Comparison of ENCODE assay signal across 8 mouse cellular contexts in genomic region chr14:30826174-30827140, GRCm38 (mm10). TPM values are rescaled to one million over a fixed set of nuclear protein-coding genes. Genes with fewer than 3 reads are reported as not detected.
DNase-seq lines count a peak whose midpoint lies in the region; ATAC-seq and TF ChIP-seq lines count a peak whose summit lies in the region.

No protein-coding gene starts in this region.

- peak overlapping the region; percentile 96 for H3K4me3 ChIP-seq in liver, adult 2 months (ENCODE audit: insufficient read depth, low read depth, low read length)
- H3K4me3 ChIP-seq in hindbrain, embryonic 16.5 days (ENCODE audit: low read length): peak overlapping the region; percentile 68
- H3K4me3 ChIP-seq in midbrain, embryonic 14.5 days (replicated peaks; ENCODE audit: low read depth, low read length): peak overlapping the region; percentile 84

- no peaks in the 10 kb centered on the region for H3K36me3 ChIP-seq in liver, adult 2 months (ENCODE audit: control insufficient read depth, insufficient read depth, low read length)
- H3K36me3 ChIP-seq in hindbrain, embryonic 16.5 days (ENCODE audit: control insufficient read depth, insufficient read depth, low read length): no peaks in the 10 kb centered on the region
- no peaks in the 10 kb centered on the region for H3K36me3 ChIP-seq in midbrain, embryonic 14.5 days (ENCODE audit: control insufficient read depth, insufficient read depth, low read length)

- H3K27me3 ChIP-seq in liver, adult 2 months (ENCODE audit: control insufficient read depth, insufficient read depth, low read length): no peaks in the 10 kb centered on the region
- no peaks in the 10 kb centered on the region for H3K27me3 ChIP-seq in hindbrain, embryonic 16.5 days (replicated peaks; ENCODE audit: control insufficient read depth, insufficient read depth, low read length)
- no peaks in the 10 kb centered on the region for H3K27me3 ChIP-seq in midbrain, embryonic 14.5 days (ENCODE audit: control insufficient read depth, insufficient read depth, low read length)

- H3K4me1 ChIP-seq in liver, adult 2 months (ENCODE audit: control insufficient read depth, insufficient read depth, low read length): peaks cover 13% of the 10 kb centered on the region
- H3K4me1 ChIP-seq in hindbrain, embryonic 16.5 days (ENCODE audit: control insufficient read depth, insufficient read depth, low read depth, low read length): peaks cover 13% of the 10 kb centered on the region
- H3K4me1 ChIP-seq in midbrain, embryonic 14.5 days (ENCODE audit: control insufficient read depth, insufficient read depth, low read length): peaks cover 16% of the 10 kb centered on the region

- no peaks in the 10 kb centered on the region for H3K9me3 ChIP-seq in hindbrain, embryonic 16.5 days (ENCODE audit: control insufficient read depth, low read length)
- no peaks in the 10 kb centered on the region for H3K9me3 ChIP-seq in midbrain, embryonic 14.5 days (ENCODE audit: control insufficient read depth, low read length)

- 21% methylated on average over 17 of the region's 17 CpGs for WGBS in liver, adult 2 months
- WGBS in hindbrain, embryonic 16.5 days: 16% methylated on average over 17 of the region's 17 CpGs
- WGBS in midbrain, embryonic 14.5 days: 18% methylated on average over 17 of the region's 17 CpGs

- peak overlapping the region; percentile 95 for H3K9ac ChIP-seq in liver, adult 2 months (ENCODE audit: low read depth, low read length)
- H3K9ac ChIP-seq in hindbrain, embryonic 16.5 days (ENCODE audit: low read depth, low read length): peak overlapping the region; percentile 82
- peak overlapping the region; percentile 90 for H3K9ac ChIP-seq in midbrain, embryonic 14.5 days (replicated peaks; ENCODE audit: low read length)

- ATAC-seq in common myeloid progenitor, adult 5-6 weeks (replicated peaks; ENCODE audit: low read depth, poor library complexity, severe bottlenecking): peak; percentile 36; the same call in 1 of the 2 replicates
- peak; percentile 35; the same call in 1 of the 2 replicates for ATAC-seq in hindbrain, embryonic 16.5 days
- ATAC-seq in midbrain, embryonic 14.5 days (ENCODE audit: low FRiP score, low TSS enrichment): peak; percentile 46; the same call in 1 of the 2 replicates

- TF ChIP-seq POLR2A in liver, adult 2 months (IDR thresholded peaks at IDR 0.05; ENCODE audit: extremely low read depth, insufficient read depth, low read length): no peak

- DNase-seq in liver, adult 2 months (ENCODE audit: extremely low read depth, low read depth, low spot score): no peak
- no peak for DNase-seq in liver
- DNase-seq in midbrain, embryonic 14.5 days: peak; percentile 11
- no peak for DNase-seq in left cerebral cortex, adult 8-10 months (ENCODE audit: low spot score in 2 of 2)
- no peak for DNase-seq in frontal cortex, postnatal 25 days (ENCODE audit: low spot score in 2 of 2)
- DNase-seq in adrenal gland, adult 18-20 months (ENCODE audit: low spot score in 2 of 2): no peak

- no peak for TF ChIP-seq CTCF in liver, adult 2 months (IDR thresholded peaks at IDR 0.05; ENCODE audit: low read depth, low read length)

- H3K4me2 ChIP-seq in hindbrain, embryonic 16.5 days (ENCODE audit: low read length): peak overlapping the region; percentile 84
- H3K4me2 ChIP-seq in midbrain, embryonic 14.5 days (ENCODE audit: low read length): peak overlapping the region; percentile 80

- H3K27ac ChIP-seq in liver, adult 2 months (replicated peaks; ENCODE audit: insufficient read depth, low read depth, low read length): no peak overlapping the region
- H3K27ac ChIP-seq in hindbrain, embryonic 16.5 days (ENCODE audit: low read depth, low read length): no peak overlapping the region
- no peak overlapping the region for H3K27ac ChIP-seq in midbrain, embryonic 14.5 days (replicated peaks; ENCODE audit: low read depth, low read length)

- H3K79me2 ChIP-seq in liver, adult 2 months (ENCODE audit: control insufficient read depth, insufficient read depth, low read length): peaks cover 21% of the 10 kb centered on the region

RNA-seq across cellular contexts. Expression of gene Tmem110, which starts 1.1 kb away (rescaled TPM):
- 3.7 and 4.1 TPM in 2 replicates for total RNA-seq in liver, adult 2 months (2014; rRNA removed)
- polyA plus RNA-seq in liver, adult 2 months (2012; rRNA removed): 7.5 and 8.2 TPM in 2 replicates
- total RNA-seq in common myeloid progenitor, adult 5-6 weeks (2017): 6.4 and 6.8 TPM in 2 replicates
- polyA plus RNA-seq in hindbrain, embryonic 16.5 days (2015; fragmentation: Nextera tagmentation; extraction: Ambion mirVana): 19.6 and 21.9 TPM in 2 replicates
- polyA plus RNA-seq in midbrain, embryonic 14.5 days (2014; fragmentation: Nextera tagmentation; extraction: Ambion mirVana): 16.1 and 18.7 TPM in 2 replicates
- total RNA-seq in left cerebral cortex, adult 8-10 months (2022): 10 to 100 TPM; 24.3 to 28.8 (median 25.5) TPM
- 10 to 100 TPM; 16.9 to 25.7 TPM for total RNA-seq in adrenal gland, adult 18-20 months (2021)

RNA-seq across cellular contexts. Expression of gene Mustn1, which starts 52.5 kb away (rescaled TPM):
- total RNA-seq in liver, adult 2 months (2014; rRNA removed): 1.0 and 2.3 TPM in 2 replicates
- 4.1 and 4.4 TPM in 2 replicates for polyA plus RNA-seq in liver, adult 2 months (2012; rRNA removed)
- 0.78 TPM in 1 of 2 replicates, not detected in the other for total RNA-seq in common myeloid progenitor, adult 5-6 weeks (2017)
- polyA plus RNA-seq in hindbrain, embryonic 16.5 days (2015; fragmentation: Nextera tagmentation; extraction: Ambion mirVana): 1.3 and 2.6 TPM in 2 replicates
- polyA plus RNA-seq in midbrain, embryonic 14.5 days (2014; fragmentation: Nextera tagmentation; extraction: Ambion mirVana): 0.18 and 0.34 TPM in 2 replicates
- total RNA-seq in left cerebral cortex, adult 8-10 months (2022): 1 to 10 TPM; 2.1 to 4.1 (median 2.2) TPM
- 1 to 10 TPM; 2.5 to 6.0 TPM for total RNA-seq in adrenal gland, adult 18-20 months (2021)

RNA-seq across cellular contexts. Expression of gene Itih4, which starts 59.8 kb away (rescaled TPM):
- 1,004 and 1,280 TPM in 2 replicates for total RNA-seq in liver, adult 2 months (2014; rRNA removed)
- polyA plus RNA-seq in liver, adult 2 months (2012; rRNA removed): 1,016 and 1,052 TPM in 2 replicates
- total RNA-seq in common myeloid progenitor, adult 5-6 weeks (2017): not detected in 2 replicates
- not detected in 2 replicates for polyA plus RNA-seq in hindbrain, embryonic 16.5 days (2015; fragmentation: Nextera tagmentation; extraction: Ambion mirVana)
- not detected in 2 replicates for polyA plus RNA-seq in midbrain, embryonic 14.5 days (2014; fragmentation: Nextera tagmentation; extraction: Ambion mirVana)
- total RNA-seq in left cerebral cortex, adult 8-10 months (2022): under 1 TPM in 2 of 4 experiments, not detected in 2; 0.16 to 0.35 TPM
- 10 to 100 TPM in 1 of 2 experiments, 1 to 10 TPM in 1; 2.8 to 15.2 TPM for total RNA-seq in adrenal gland, adult 18-20 months (2021)

Comparison
In these comparisons a context has a peak if more than half of its experiments do, and no peak if none do; other contexts are left out.
1. RNA of gene Itih4, which starts 59.8 kb away (total RNA-seq): 1,004 to 1,280 TPM in liver, adult 2 months; 2.8 to 15.2 TPM in adrenal gland, adult 18-20 months, 0.16 to 0.35 TPM in left cerebral cortex, adult 8-10 months and not detected in common myeloid progenitor, adult 5-6 weeks; every median in the first group is over 10 times any median in the second.
2. Peak in every context shown above with its lines, with median percentiles within 50 percentile points of each other: H3K4me3 ChIP-seq, H3K9ac ChIP-seq and ATAC-seq.